In the genomic region with DNA sequence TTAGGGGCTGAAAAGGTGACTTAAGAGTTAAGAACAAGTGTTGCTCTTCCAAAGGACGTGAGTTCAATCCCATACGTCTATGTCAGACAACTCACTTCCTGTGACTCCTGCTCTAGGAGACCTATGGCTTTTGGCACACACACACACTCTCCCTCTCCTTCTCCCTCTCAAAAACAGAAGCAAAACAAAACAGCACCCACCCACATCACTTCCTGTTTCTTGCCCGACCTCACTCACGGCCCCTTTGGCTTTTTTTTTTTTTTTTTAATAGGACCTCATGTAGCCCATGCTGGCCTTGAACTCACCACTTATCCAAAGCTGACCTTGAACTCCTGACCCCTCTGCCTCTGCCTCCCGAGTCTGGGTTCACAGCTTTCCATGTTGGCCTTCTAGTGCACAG, we compare ENCODE assay signal across 12 mouse cellular contexts. TPM values are rescaled to one million over a fixed set of nuclear protein-coding genes. Genes with fewer than 3 reads are reported as not detected.
A peak's percentile ranks its signal among the peaks of the same experiment; 100 is the strongest.
DNase-seq lines count a peak whose midpoint lies in the region; ATAC-seq and TF ChIP-seq lines count a peak whose summit lies in the region.
"Had no signal": no experiment of that assay in that cellular context is flagged by ENCODE, and none has a peak within 500 bp of the region (broad histone marks: within the 10 kb centered on the region; RNA-seq: fewer than 3 reads in every experiment).

No protein-coding gene starts in this region.

- TF ChIP-seq POLR2A in kidney, adult 2 months (IDR thresholded peaks at IDR 0.05; ENCODE audit: low read depth, low read length): no peak

- no peaks in the 10 kb centered on the region for H3K36me3 ChIP-seq in kidney, adult 2 months (ENCODE audit: control insufficient read depth, insufficient read depth, low read length)
- H3K36me3 ChIP-seq: forebrain, embryonic 12.5 days; hindbrain, embryonic 13.5 days; neural tube, embryonic 15.5 days had no signal

- 37% methylated on average over 5 of the region's 5 CpGs for WGBS in kidney, adult 2 months

- no peak overlapping the region for H3K27ac ChIP-seq in kidney, adult 2 months (ENCODE audit: insufficient read depth, low read depth, low read length)
- H3K27ac ChIP-seq: forebrain, embryonic 12.5 days; hindbrain, embryonic 13.5 days; neural tube, embryonic 15.5 days had no signal

- H3K4me1 ChIP-seq in kidney, adult 2 months (ENCODE audit: control insufficient read depth, insufficient read depth, low read length): no peaks in the 10 kb centered on the region; the same call in 1 of the 2 replicates
- H3K4me1 ChIP-seq: forebrain, embryonic 12.5 days; hindbrain, embryonic 13.5 days; neural tube, embryonic 15.5 days had no signal

- TF ChIP-seq CTCF in kidney, adult 2 months (conservative IDR thresholded peaks at IDR 0.05; ENCODE audit: insufficient read depth, insufficient read length, low read depth, low read length): no peak

- peak; percentile 29 for DNase-seq in kidney, adult 2 months
- DNase-seq in kidney, postnatal 10 days: no peak
- peak; percentile 49 for DNase-seq in 3T3-L1 (ENCODE audit: low read depth, low spot score)
- no peak for DNase-seq in cerebellum, adult 9-10 months
- no peak for DNase-seq in ovary, adult 18-20 months (ENCODE audit: low spot score)
- DNase-seq in right cerebral cortex, postnatal 10 days (ENCODE audit: low spot score in 2 of 2): no peak
- DNase-seq: adrenal gland, postnatal 25 days had no signal

- H3K4me3 ChIP-seq in kidney, adult 2 months (ENCODE audit: insufficient read depth, low read depth, low read length): no peak overlapping the region
- H3K4me3 ChIP-seq: forebrain, embryonic 12.5 days; hindbrain, embryonic 13.5 days; neural tube, embryonic 15.5 days had no signal

- ATAC-seq in CD4-positive, CD25-positive, alpha-beta regulatory T cell, adult 4 months: peak; percentile 22
- ATAC-seq in granulocyte monocyte progenitor cell, adult 5-6 weeks (replicated peaks; ENCODE audit: poor library complexity, severe bottlenecking): peak; percentile 78

- no peaks in the 10 kb centered on the region for H3K27me3 ChIP-seq in kidney, adult 2 months (replicated peaks; ENCODE audit: control insufficient read depth, insufficient read depth, low read length)
- H3K27me3 ChIP-seq: forebrain, embryonic 12.5 days; hindbrain, embryonic 13.5 days; neural tube, embryonic 15.5 days had no signal

RNA-seq across cellular contexts. Expression of a gene that starts 36.1 kb away (rescaled TPM):
- polyA plus RNA-seq in kidney, adult 2 months (2012; rRNA removed): 11.0 and 12.0 TPM in 2 replicates
- polyA plus RNA-seq in CD4-positive, CD25-positive, alpha-beta regulatory T cell, adult 4 months (2017; shearing (Covaris generic)): 10 to 100 TPM; 47.5 to 63.3 TPM
- total RNA-seq in granulocyte monocyte progenitor cell, adult 5-6 weeks (2014; fragmentation: Nextera tagmentation): 36.6 and 37.9 TPM in 2 replicates
- total RNA-seq in granulocyte monocyte progenitor cell, adult 5-6 weeks (2017): 40.6 and 45.1 TPM in 2 replicates

RNA-seq across cellular contexts. Expression of a gene that starts 46.9 kb away (rescaled TPM):
- 34.0 and 42.7 TPM in 2 replicates for polyA plus RNA-seq in kidney, adult 2 months (2012; rRNA removed)
- polyA plus RNA-seq in CD4-positive, CD25-positive, alpha-beta regulatory T cell, adult 4 months (2017; shearing (Covaris generic)): 1 to 10 TPM; 2.4 to 3.4 TPM
- total RNA-seq in granulocyte monocyte progenitor cell, adult 5-6 weeks (2014; fragmentation: Nextera tagmentation): 30.9 and 31.9 TPM in 2 replicates
- total RNA-seq in granulocyte monocyte progenitor cell, adult 5-6 weeks (2017): 52.7 and 57.6 TPM in 2 replicates

RNA-seq across cellular contexts. Expression of a gene that starts 50.4 kb away (rescaled TPM):
- polyA plus RNA-seq in kidney, adult 2 months (2012; rRNA removed): 35.1 and 38.3 TPM in 2 replicates
- polyA plus RNA-seq in CD4-positive, CD25-positive, alpha-beta regulatory T cell, adult 4 months (2017; shearing (Covaris generic)): 100 to 1,000 TPM; 145 to 167 TPM
- 6.4 and 7.9 TPM in 2 replicates for total RNA-seq in granulocyte monocyte progenitor cell, adult 5-6 weeks (2014; fragmentation: Nextera tagmentation)
- total RNA-seq in granulocyte monocyte progenitor cell, adult 5-6 weeks (2017): 4.4 and 6.5 TPM in 2 replicates

Comparison
In these comparisons a context has a peak if more than half of its experiments do, and no peak if none do; other contexts are left out.
1. DNase-seq: peak in kidney, adult 2 months (single experiment) and 3T3-L1 (single experiment); none in kidney, postnatal 10 days (single experiment), cerebellum, adult 9-10 months (single experiment), ovary, adult 18-20 months (single experiment) and right cerebral cortex, postnatal 10 days (0 of 2).